Mouse (Mus musculus): ENCODE measurements around the gene Col4a2. TPM values are rescaled to one million over a fixed set of nuclear protein-coding genes. Genes with fewer than 3 reads are reported as not detected.

Gene Col4a2
- polyA plus RNA-seq, 1 experiment: 0.14 TPM

- Histone ChIP-seq H3K36me3 (ENCODE audit: control insufficient read depth) (no peaks in the 10 kb centered on the region), H3K9me3 (ENCODE audit: control insufficient read depth, low read length) (peaks cover 3% of the 10 kb centered on the region), H3K4me3 (replicated peaks) (no peak overlapping the region), H3K4me1 (ENCODE audit: control insufficient read depth) (no peaks in the 10 kb centered on the region), H3K27me3 (ENCODE audit: control insufficient read depth) (peaks cover 3% of the 10 kb centered on the region; the same call in 1 of the 2 replicates)
- TF ChIP-seq TAL1 (IDR thresholded peaks at IDR 0.05; ENCODE audit: low read length): no peak
- TF ChIP-seq GATA1 (IDR thresholded peaks at IDR 0.05; ENCODE audit: low read length): no peak
These were observed 80.6 kb downstream of the Col4a2 start for GRCm38 (mm10) chr8:11393161-11393560.

- Histone ChIP-seq H3K9me3 (ENCODE audit: control insufficient read depth, low read length) (peaks cover 3% of the 10 kb centered on the region), H3K4me3 (replicated peaks) (no peak overlapping the region), H3K36me3 (ENCODE audit: control insufficient read depth) (no peaks in the 10 kb centered on the region), H3K27me3 (ENCODE audit: control insufficient read depth) (peaks cover 3% of the 10 kb centered on the region; the same call in 1 of the 2 replicates), H3K4me1 (ENCODE audit: control insufficient read depth) (no peaks in the 10 kb centered on the region)
- TF ChIP-seq TAL1 (IDR thresholded peaks at IDR 0.05; ENCODE audit: low read length): no peak
- TF ChIP-seq GATA1 (IDR thresholded peaks at IDR 0.05; ENCODE audit: low read length): no peak
These were observed 81.0 kb downstream of the Col4a2 start for GRCm38 (mm10) chr8:11393607-11394006.

GRCm38 (mm10) chr8:11394773-11395172 is 82.2 kb downstream of the Col4a2 start:
- Histone ChIP-seq H3K4me1 (ENCODE audit: control insufficient read depth) (no peaks in the 10 kb centered on the region), H3K27me3 (ENCODE audit: control insufficient read depth) (peaks cover 3% of the 10 kb centered on the region; the same call in 1 of the 2 replicates), H3K36me3 (ENCODE audit: control insufficient read depth) (no peaks in the 10 kb centered on the region), H3K9me3 (ENCODE audit: control insufficient read depth, low read length) (peaks cover 3% of the 10 kb centered on the region), H3K4me3 (replicated peaks) (no peak overlapping the region)
- TF ChIP-seq GATA1 (IDR thresholded peaks at IDR 0.05; ENCODE audit: low read length) (no peak), TAL1 (IDR thresholded peaks at IDR 0.05; ENCODE audit: low read length) (no peak)

GRCm38 (mm10) chr8:11395601-11396000 is 83.0 kb downstream of the Col4a2 start:
- Histone ChIP-seq H3K27me3 (ENCODE audit: control insufficient read depth) (peaks cover 3% of the 10 kb centered on the region; the same call in 1 of the 2 replicates), H3K4me1 (ENCODE audit: control insufficient read depth) (no peaks in the 10 kb centered on the region), H3K36me3 (ENCODE audit: control insufficient read depth) (no peaks in the 10 kb centered on the region), H3K9me3 (ENCODE audit: control insufficient read depth, low read length) (peaks cover 3% of the 10 kb centered on the region), H3K4me3 (replicated peaks) (no peak overlapping the region)
- TF ChIP-seq TAL1 (IDR thresholded peaks at IDR 0.05; ENCODE audit: low read length) (no peak), GATA1 (IDR thresholded peaks at IDR 0.05; ENCODE audit: low read length) (no peak)

- Histone ChIP-seq H3K4me3 (replicated peaks) (no peak overlapping the region), H3K4me1 (ENCODE audit: control insufficient read depth) (no peaks in the 10 kb centered on the region), H3K36me3 (ENCODE audit: control insufficient read depth) (no peaks in the 10 kb centered on the region), H3K9me3 (ENCODE audit: control insufficient read depth, low read length) (peaks cover 3% of the 10 kb centered on the region), H3K27me3 (ENCODE audit: control insufficient read depth) (peaks cover 3% of the 10 kb centered on the region; the same call in 1 of the 2 replicates)
- TF ChIP-seq TAL1 (IDR thresholded peaks at IDR 0.05; ENCODE audit: low read length) (no peak), GATA1 (IDR thresholded peaks at IDR 0.05; ENCODE audit: low read length) (no peak)
These were observed 83.5 kb downstream of the Col4a2 start for GRCm38 (mm10) chr8:11396111-11396510.

- no peak overlapping the region for H3K4me3 ChIP-seq (replicated peaks)
- peaks cover 1% of the 10 kb centered on the region for H3K9me3 ChIP-seq (ENCODE audit: control insufficient read depth, low read length)
- no peak for TF ChIP-seq TAL1 (IDR thresholded peaks at IDR 0.05; ENCODE audit: low read length)
- TF ChIP-seq GATA1 (IDR thresholded peaks at IDR 0.05; ENCODE audit: low read length): no peak
- H3K27me3 ChIP-seq (ENCODE audit: control insufficient read depth): peaks cover 3% of the 10 kb centered on the region; the same call in 1 of the 2 replicates
- no peaks in the 10 kb centered on the region for H3K4me1 ChIP-seq (ENCODE audit: control insufficient read depth)
- no peaks in the 10 kb centered on the region for H3K36me3 ChIP-seq (ENCODE audit: control insufficient read depth)
These were observed 84.5 kb downstream of the Col4a2 start for GRCm38 (mm10) chr8:11397126-11397525.

GRCm38 (mm10) chr8:11399706-11400105 is 87.1 kb downstream of the Col4a2 start:
- H3K4me3 ChIP-seq (replicated peaks): no peak overlapping the region
- peaks cover 1% of the 10 kb centered on the region; the same call in 1 of the 2 replicates for H3K27me3 ChIP-seq (ENCODE audit: control insufficient read depth)
- H3K4me1 ChIP-seq (ENCODE audit: control insufficient read depth): no peaks in the 10 kb centered on the region
- TF ChIP-seq TAL1 (IDR thresholded peaks at IDR 0.05; ENCODE audit: low read length) (no peak), GATA1 (IDR thresholded peaks at IDR 0.05; ENCODE audit: low read length) (no peak)
- no peaks in the 10 kb centered on the region for H3K9me3 ChIP-seq (ENCODE audit: control insufficient read depth, low read length)
- no peaks in the 10 kb centered on the region for H3K36me3 ChIP-seq (ENCODE audit: control insufficient read depth)

GRCm38 (mm10) chr8:11400244-11400643 is 87.6 kb downstream of the Col4a2 start:
- Histone ChIP-seq H3K9me3 (ENCODE audit: control insufficient read depth, low read length) (no peaks in the 10 kb centered on the region), H3K4me3 (replicated peaks) (no peak overlapping the region), H3K36me3 (ENCODE audit: control insufficient read depth) (no peaks in the 10 kb centered on the region), H3K27me3 (ENCODE audit: control insufficient read depth) (no peaks in the 10 kb centered on the region), H3K4me1 (ENCODE audit: control insufficient read depth) (no peaks in the 10 kb centered on the region)
- no peak for TF ChIP-seq GATA1 (IDR thresholded peaks at IDR 0.05; ENCODE audit: low read length)
- TF ChIP-seq TAL1 (IDR thresholded peaks at IDR 0.05; ENCODE audit: low read length): no peak

GRCm38 (mm10) chr8:11401183-11401582 is 88.6 kb downstream of the Col4a2 start:
- Histone ChIP-seq H3K36me3 (ENCODE audit: control insufficient read depth) (no peaks in the 10 kb centered on the region), H3K9me3 (ENCODE audit: control insufficient read depth, low read length) (no peaks in the 10 kb centered on the region), H3K27me3 (ENCODE audit: control insufficient read depth) (no peaks in the 10 kb centered on the region), H3K4me1 (ENCODE audit: control insufficient read depth) (no peaks in the 10 kb centered on the region), H3K4me3 (replicated peaks) (no peak overlapping the region)
- TF ChIP-seq TAL1 (IDR thresholded peaks at IDR 0.05; ENCODE audit: low read length): no peak
- no peak for TF ChIP-seq GATA1 (IDR thresholded peaks at IDR 0.05; ENCODE audit: low read length)

- H3K4me1 ChIP-seq (ENCODE audit: control insufficient read depth): no peaks in the 10 kb centered on the region
- H3K36me3 ChIP-seq (ENCODE audit: control insufficient read depth): no peaks in the 10 kb centered on the region
- H3K9me3 ChIP-seq (ENCODE audit: control insufficient read depth, low read length): no peaks in the 10 kb centered on the region
- no peaks in the 10 kb centered on the region for H3K27me3 ChIP-seq (ENCODE audit: control insufficient read depth)
- TF ChIP-seq GATA1 (IDR thresholded peaks at IDR 0.05; ENCODE audit: low read length) (no peak), TAL1 (IDR thresholded peaks at IDR 0.05; ENCODE audit: low read length) (no peak)
- H3K4me3 ChIP-seq (replicated peaks): no peak overlapping the region
These were observed 89.6 kb downstream of the Col4a2 start for GRCm38 (mm10) chr8:11402220-11402619.

Measured in erythroblast, embryonic 14.5 days (primary cell).